Mouse (Mus musculus): Measurements from ENCODE around the gene Tmem192.

DNA sequence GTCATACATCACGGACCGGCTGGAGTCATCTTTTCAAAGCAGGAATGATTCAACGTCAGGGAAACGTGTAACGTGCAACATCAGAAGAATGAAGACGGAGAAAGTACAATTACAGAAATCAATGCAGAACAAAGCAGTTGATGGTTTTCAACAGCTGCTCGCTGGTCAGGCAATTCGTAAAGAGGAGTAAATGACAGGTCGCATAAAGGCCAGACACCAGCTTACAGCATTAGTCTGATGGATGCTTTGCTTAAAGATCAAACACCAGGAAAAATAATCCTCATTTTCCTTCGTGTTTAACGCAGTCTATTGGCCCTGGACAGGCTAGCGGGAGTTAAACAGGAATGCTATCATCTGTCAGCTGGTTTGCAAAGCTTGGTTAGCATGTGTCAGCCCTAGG, 44.8 kb upstream of the Tmem192 start:
- TF ChIP-seq CTCF (IDR thresholded peaks at IDR 0.05; ENCODE audit: low read depth, low read length) = no peak
- TF ChIP-seq POLR2A (IDR thresholded peaks at IDR 0.05; ENCODE audit: borderline replicate concordance, low read depth, low read length) = no peak

Data from bone marrow macrophage, adult 2 months (primary cell).